Mouse (Mus musculus): ENCODE measurements around the gene Inka1. TPM values are rescaled to one million over a fixed set of nuclear protein-coding genes. Genes with fewer than 3 reads are reported as not detected.
A peak's percentile ranks its signal among the peaks of the same experiment; 100 is the strongest.

Gene Inka1
- polyA plus RNA-seq, 1 experiment from 2014 or later: 16.2 TPM

GRCm38 (mm10) chr9:107964681-107965080 lies 21.0 kb downstream of the Inka1 start:
- DNase-seq (ENCODE audit: low spot score) (no peak), ATAC-seq (no peak)
- no peak overlapping the region for H3K4me3 ChIP-seq (ENCODE audit: low read depth, low read length)
- no peak overlapping the region for H3K9ac ChIP-seq (ENCODE audit: low read length)
- H3K4me1 ChIP-seq (ENCODE audit: control insufficient read depth, insufficient read depth, low read length): peaks cover 3% of the 10 kb centered on the region; the same call in 1 of the 2 replicates
- peaks cover 31% of the 10 kb centered on the region for H3K36me3 ChIP-seq (ENCODE audit: control insufficient read depth, insufficient read depth, low read length)
- 93% methylated on average over 9 of the region's 9 CpGs for WGBS
- H3K27me3 ChIP-seq (replicated peaks; ENCODE audit: control insufficient read depth, insufficient read depth, low read length): no peaks in the 10 kb centered on the region
- H3K27ac ChIP-seq (ENCODE audit: low read depth, low read length): no peak overlapping the region
- H3K9me3 ChIP-seq (replicated peaks; ENCODE audit: control insufficient read depth, low read length): no peaks in the 10 kb centered on the region
- H3K4me2 ChIP-seq (ENCODE audit: low read length): no peak overlapping the region

GRCm38 (mm10) chr9:107963700-107964099 lies 22.0 kb downstream of the Inka1 start:
- Histone ChIP-seq H3K36me3 (ENCODE audit: control insufficient read depth, insufficient read depth, low read length) (peaks cover 33% of the 10 kb centered on the region), H3K27ac (ENCODE audit: low read depth, low read length) (no peak overlapping the region), H3K9ac (ENCODE audit: low read length) (no peak overlapping the region), H3K4me2 (ENCODE audit: low read length) (no peak overlapping the region), H3K27me3 (replicated peaks; ENCODE audit: control insufficient read depth, insufficient read depth, low read length) (no peaks in the 10 kb centered on the region), H3K9me3 (replicated peaks; ENCODE audit: control insufficient read depth, low read length) (no peaks in the 10 kb centered on the region), H3K4me3 (ENCODE audit: low read depth, low read length) (no peak overlapping the region), H3K4me1 (ENCODE audit: control insufficient read depth, insufficient read depth, low read length) (peaks cover 3% of the 10 kb centered on the region; the same call in 1 of the 2 replicates)
- WGBS: 31% methylated on average over 5 of the region's 5 CpGs
- 0 out of 2 replicates have a peak, but pooled peaks have one; percentile 36 for ATAC-seq
- peak; percentile 89 for DNase-seq (ENCODE audit: low spot score)

- Histone ChIP-seq H3K27ac (ENCODE audit: low read depth, low read length) (no peak overlapping the region), H3K4me3 (ENCODE audit: low read depth, low read length) (no peak overlapping the region), H3K4me1 (ENCODE audit: control insufficient read depth, insufficient read depth, low read length) (peaks cover 3% of the 10 kb centered on the region; the same call in 1 of the 2 replicates), H3K36me3 (ENCODE audit: control insufficient read depth, insufficient read depth, low read length) (peaks cover 33% of the 10 kb centered on the region), H3K9me3 (replicated peaks; ENCODE audit: control insufficient read depth, low read length) (no peaks in the 10 kb centered on the region), H3K27me3 (replicated peaks; ENCODE audit: control insufficient read depth, insufficient read depth, low read length) (no peaks in the 10 kb centered on the region), H3K9ac (ENCODE audit: low read length) (no peak overlapping the region), H3K4me2 (ENCODE audit: low read length) (no peak overlapping the region)
- WGBS: 92% methylated on average over 9 of the region's 9 CpGs
- DNase-seq (ENCODE audit: low spot score) (no peak), ATAC-seq (no peak)
Observed at GRCm38 (mm10) chr9:107962916-107963315, 22.8 kb downstream of the Inka1 start.

GRCm38 (mm10) chr9:107961881-107962280 lies 23.8 kb downstream of the Inka1 start:
- Histone ChIP-seq H3K4me3 (ENCODE audit: low read depth, low read length) (no peak overlapping the region), H3K4me1 (ENCODE audit: control insufficient read depth, insufficient read depth, low read length) (peaks cover 3% of the 10 kb centered on the region; the same call in 1 of the 2 replicates), H3K36me3 (ENCODE audit: control insufficient read depth, insufficient read depth, low read length) (peaks cover 39% of the 10 kb centered on the region), H3K4me2 (ENCODE audit: low read length) (no peak overlapping the region; the same call in 1 of the 2 replicates), H3K9ac (ENCODE audit: low read length) (no peak overlapping the region), H3K9me3 (replicated peaks; ENCODE audit: control insufficient read depth, low read length) (no peaks in the 10 kb centered on the region), H3K27ac (ENCODE audit: low read depth, low read length) (peak overlapping the region; percentile 59), H3K27me3 (replicated peaks; ENCODE audit: control insufficient read depth, insufficient read depth, low read length) (no peaks in the 10 kb centered on the region)
- ATAC-seq (peak; percentile 40), DNase-seq (ENCODE audit: low spot score) (peak; percentile 65)
- 46% methylated on average over 5 of the region's 5 CpGs for whole genome bisulfite sequencing

- Histone ChIP-seq H3K9ac (ENCODE audit: low read length) (no peak overlapping the region), H3K4me1 (ENCODE audit: control insufficient read depth, insufficient read depth, low read length) (peaks cover 3% of the 10 kb centered on the region; the same call in 1 of the 2 replicates), H3K4me3 (ENCODE audit: low read depth, low read length) (no peak overlapping the region), H3K4me2 (ENCODE audit: low read length) (no peak overlapping the region; the same call in 1 of the 2 replicates), H3K27me3 (replicated peaks; ENCODE audit: control insufficient read depth, insufficient read depth, low read length) (no peaks in the 10 kb centered on the region), H3K36me3 (ENCODE audit: control insufficient read depth, insufficient read depth, low read length) (peaks cover 41% of the 10 kb centered on the region), H3K27ac (ENCODE audit: low read depth, low read length) (peak overlapping the region; percentile 59), H3K9me3 (replicated peaks; ENCODE audit: control insufficient read depth, low read length) (no peaks in the 10 kb centered on the region)
- DNase-seq (ENCODE audit: low spot score) (peak; percentile 80), ATAC-seq (peak; percentile 73; the same call in 1 of the 2 replicates)
- WGBS: 77% methylated on average over 10 of the region's 10 CpGs
Observed at GRCm38 (mm10) chr9:107961351-107961762, 24.3 kb downstream of the Inka1 start.

GRCm38 (mm10) chr9:107960928-107961327 lies 24.8 kb downstream of the Inka1 start:
- no peaks in the 10 kb centered on the region for H3K9me3 ChIP-seq (replicated peaks; ENCODE audit: control insufficient read depth, low read length)
- H3K4me3 ChIP-seq (ENCODE audit: low read depth, low read length): no peak overlapping the region
- no peak overlapping the region; the same call in 1 of the 2 replicates for H3K4me2 ChIP-seq (ENCODE audit: low read length)
- H3K9ac ChIP-seq (ENCODE audit: low read length): no peak overlapping the region
- ATAC-seq (no peak), DNase-seq (ENCODE audit: low spot score) (no peak)
- peak overlapping the region; percentile 59; the same call in 1 of the 2 replicates for H3K27ac ChIP-seq (ENCODE audit: low read depth, low read length)
- peaks cover 39% of the 10 kb centered on the region for H3K36me3 ChIP-seq (ENCODE audit: control insufficient read depth, insufficient read depth, low read length)
- H3K4me1 ChIP-seq (ENCODE audit: control insufficient read depth, insufficient read depth, low read length): peaks cover 3% of the 10 kb centered on the region; the same call in 1 of the 2 replicates
- H3K27me3 ChIP-seq (replicated peaks; ENCODE audit: control insufficient read depth, insufficient read depth, low read length): no peaks in the 10 kb centered on the region
- WGBS: 80% methylated on average over 4 of the region's 4 CpGs

GRCm38 (mm10) chr9:107959896-107960295 lies 25.8 kb downstream of the Inka1 start:
- Histone ChIP-seq H3K4me3 (ENCODE audit: low read depth, low read length) (no peak overlapping the region), H3K36me3 (ENCODE audit: control insufficient read depth, insufficient read depth, low read length) (peaks cover 37% of the 10 kb centered on the region), H3K27me3 (replicated peaks; ENCODE audit: control insufficient read depth, insufficient read depth, low read length) (no peaks in the 10 kb centered on the region), H3K9ac (ENCODE audit: low read length) (no peak overlapping the region), H3K9me3 (replicated peaks; ENCODE audit: control insufficient read depth, low read length) (no peaks in the 10 kb centered on the region), H3K4me1 (ENCODE audit: control insufficient read depth, insufficient read depth, low read length) (peaks cover 3% of the 10 kb centered on the region; the same call in 1 of the 2 replicates), H3K4me2 (ENCODE audit: low read length) (no peak overlapping the region), H3K27ac (ENCODE audit: low read depth, low read length) (peak overlapping the region; percentile 59; the same call in 1 of the 2 replicates)
- ATAC-seq (no peak), DNase-seq (ENCODE audit: low spot score) (no peak)
- WGBS: 80% methylated on average over 6 of the region's 6 CpGs

GRCm38 (mm10) chr9:107957141-107957540 lies 28.5 kb downstream of the Inka1 start:
- Histone ChIP-seq H3K4me3 (ENCODE audit: low read depth, low read length) (no peak overlapping the region), H3K9me3 (replicated peaks; ENCODE audit: control insufficient read depth, low read length) (no peaks in the 10 kb centered on the region), H3K4me1 (ENCODE audit: control insufficient read depth, insufficient read depth, low read length) (peaks cover 3% of the 10 kb centered on the region; the same call in 1 of the 2 replicates), H3K36me3 (ENCODE audit: control insufficient read depth, insufficient read depth, low read length) (peaks cover 20% of the 10 kb centered on the region), H3K27ac (ENCODE audit: low read depth, low read length) (0 out of 2 replicates have a peak overlapping the region, but pooled peaks have one; percentile 39), H3K4me2 (ENCODE audit: low read length) (no peak overlapping the region), H3K27me3 (replicated peaks; ENCODE audit: control insufficient read depth, insufficient read depth, low read length) (no peaks in the 10 kb centered on the region), H3K9ac (ENCODE audit: low read length) (no peak overlapping the region)
- WGBS: 39% methylated on average over 6 of the region's 6 CpGs
- DNase-seq (ENCODE audit: low spot score): no peak
- ATAC-seq: no peak

GRCm38 (mm10) chr9:107955613-107956289 lies 29.9 kb downstream of the Inka1 start:
- Histone ChIP-seq H3K4me3 (ENCODE audit: low read depth, low read length) (no peak overlapping the region), H3K4me1 (ENCODE audit: control insufficient read depth, insufficient read depth, low read length) (0 out of 2 replicates have a peak, but pooled peaks cover 3% of the 10 kb centered on the region), H3K9ac (ENCODE audit: low read length) (no peak overlapping the region), H3K36me3 (ENCODE audit: control insufficient read depth, insufficient read depth, low read length) (peaks cover 17% of the 10 kb centered on the region; the same call in 1 of the 2 replicates), H3K27me3 (replicated peaks; ENCODE audit: control insufficient read depth, insufficient read depth, low read length) (no peaks in the 10 kb centered on the region), H3K4me2 (ENCODE audit: low read length) (no peak overlapping the region), H3K9me3 (replicated peaks; ENCODE audit: control insufficient read depth, low read length) (no peaks in the 10 kb centered on the region), H3K27ac (ENCODE audit: low read depth, low read length) (no peak overlapping the region)
- ATAC-seq (no peak), DNase-seq (ENCODE audit: low spot score) (no peak)
- 84% methylated on average over 6 of the region's 6 CpGs for WGBS

Measured in forebrain, embryonic 14.5 days (tissue).